Mouse (Mus musculus) frontal cortex, adult (tissue): ENCODE measurements at regions not wholly inside any gene's neighbourhood (a gene's known extent, or its start where the extent isn't known, plus 50 kb on each side); places are given as distances from the start of the nearest gene placed in this dataset.
A peak's percentile ranks its signal among the peaks of the same experiment; 100 is the strongest.

Source experiments
- ATAC-seq: cut with Nextera tagmentation; 2 replicates; pipeline ENCODE4 v1.9.2; 2017; ENCODE audit warnings: mild to moderate bottlenecking, moderate library complexity, mixed read lengths; ENCODE audit not compliant: low TSS enrichment

DNA sequence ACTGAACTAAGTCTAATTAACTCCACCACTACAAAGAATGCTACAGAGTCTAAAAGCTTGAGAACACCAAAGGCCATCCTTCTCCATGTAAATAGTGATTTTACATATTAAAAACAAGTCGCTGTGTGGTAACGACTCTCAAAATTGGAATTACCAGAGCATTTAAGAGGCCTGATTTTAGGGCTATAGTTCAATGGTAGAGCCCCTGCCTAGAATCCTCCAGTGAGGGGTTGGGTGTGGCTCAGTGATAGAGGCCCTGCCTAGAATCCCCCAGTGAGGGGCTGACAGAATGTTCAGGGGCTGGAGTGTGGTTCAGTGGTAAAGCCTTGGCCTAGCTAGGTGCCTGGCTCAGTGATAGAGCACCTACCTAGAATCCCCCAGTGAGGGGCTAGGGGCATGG is 413.3 kb upstream of the Castor2 start:
- ATAC-seq = no peak

DNA sequence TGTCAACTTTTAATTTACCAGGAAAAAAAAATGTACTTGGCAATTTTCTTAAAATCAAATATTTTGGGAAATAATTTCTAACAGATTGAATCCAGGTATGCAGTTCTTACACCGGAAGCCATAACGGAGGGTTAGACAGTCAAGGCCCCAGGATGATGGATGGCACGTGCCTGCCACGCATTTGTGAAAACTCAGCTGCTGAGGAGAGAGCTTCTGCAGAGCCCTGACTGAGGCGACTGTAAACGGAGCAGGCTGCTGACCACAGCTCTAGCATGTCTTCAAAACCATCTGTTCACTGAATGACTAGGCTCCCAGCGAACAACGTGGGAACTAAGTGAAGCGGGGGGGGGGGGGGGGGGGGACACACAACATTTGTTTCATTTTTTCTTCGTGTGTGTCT is 416.5 kb upstream of the Castor2 start:
- no peak for ATAC-seq

DNA sequence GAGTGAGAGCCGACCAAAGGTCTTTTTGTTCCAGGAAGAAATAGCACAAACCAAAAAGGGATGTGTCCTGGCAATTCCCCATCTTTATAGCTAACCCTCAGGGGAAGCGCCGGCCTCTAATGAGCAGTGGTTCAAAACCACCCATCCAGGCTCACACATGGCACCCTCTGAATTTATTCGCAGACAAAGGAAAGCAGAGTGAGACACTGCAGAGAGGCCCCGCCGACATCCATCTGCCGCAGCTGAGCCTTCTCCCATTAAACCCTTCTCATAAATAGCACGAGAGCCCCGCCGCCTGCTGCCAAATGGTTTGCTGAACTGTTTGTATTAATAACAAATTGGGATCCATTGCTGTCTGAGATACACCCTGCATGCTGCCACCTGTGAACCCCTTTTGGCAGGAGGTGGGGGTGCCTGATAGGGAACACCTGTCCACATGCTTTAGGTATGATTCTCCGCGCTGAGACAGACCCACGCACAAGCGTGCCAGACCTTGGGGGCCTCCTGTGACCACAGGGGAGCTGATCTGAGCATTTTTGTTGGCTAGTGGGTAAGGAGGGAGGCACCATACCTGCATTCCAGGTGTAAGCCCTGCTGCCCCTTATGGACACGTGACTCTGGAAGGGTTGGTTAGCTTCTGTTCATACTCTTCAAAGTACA is 422.6 kb upstream of the Castor2 start:
- ATAC-seq = no peak

DNA sequence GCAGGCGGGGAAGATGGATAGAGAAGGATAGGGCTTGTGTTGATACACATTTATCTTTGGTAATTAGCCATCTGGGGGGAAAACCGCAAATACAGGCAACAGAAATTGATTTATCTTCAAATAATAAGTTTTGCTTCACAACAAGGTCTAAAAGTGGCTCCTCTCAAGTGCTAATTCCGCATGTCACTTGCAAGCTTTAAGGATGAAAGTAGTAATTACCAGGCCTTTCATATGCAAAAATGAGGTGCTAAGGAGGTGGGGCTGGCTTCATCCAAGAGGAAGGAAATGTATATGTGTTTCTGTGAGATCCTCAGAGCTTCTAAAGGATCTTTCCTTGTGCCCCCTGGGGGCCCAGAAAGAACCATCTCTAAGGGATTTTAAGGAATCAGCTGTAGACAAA is 423.9 kb upstream of the Castor2 start:
- no peak for ATAC-seq

DNA sequence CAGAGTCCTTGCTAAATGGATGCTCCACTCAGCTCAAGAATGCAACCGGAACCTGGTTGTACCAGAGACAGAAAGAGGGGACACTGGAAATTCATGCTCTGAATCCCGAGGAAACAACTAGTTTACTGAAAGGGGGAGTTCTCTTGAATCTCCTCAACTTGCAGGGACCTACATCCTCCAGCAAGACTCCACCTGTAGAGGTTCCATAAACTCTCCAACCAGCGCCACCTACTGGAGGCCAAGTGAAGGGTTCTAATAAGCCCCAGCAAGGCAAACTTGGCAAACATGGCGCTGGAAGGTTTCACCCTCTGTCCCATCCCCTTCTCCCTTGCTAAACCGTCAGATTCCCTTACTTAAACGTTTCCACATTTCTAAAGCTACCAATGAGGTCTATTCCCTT is 433.0 kb upstream of the Castor2 start:
- no peak for ATAC-seq

DNA sequence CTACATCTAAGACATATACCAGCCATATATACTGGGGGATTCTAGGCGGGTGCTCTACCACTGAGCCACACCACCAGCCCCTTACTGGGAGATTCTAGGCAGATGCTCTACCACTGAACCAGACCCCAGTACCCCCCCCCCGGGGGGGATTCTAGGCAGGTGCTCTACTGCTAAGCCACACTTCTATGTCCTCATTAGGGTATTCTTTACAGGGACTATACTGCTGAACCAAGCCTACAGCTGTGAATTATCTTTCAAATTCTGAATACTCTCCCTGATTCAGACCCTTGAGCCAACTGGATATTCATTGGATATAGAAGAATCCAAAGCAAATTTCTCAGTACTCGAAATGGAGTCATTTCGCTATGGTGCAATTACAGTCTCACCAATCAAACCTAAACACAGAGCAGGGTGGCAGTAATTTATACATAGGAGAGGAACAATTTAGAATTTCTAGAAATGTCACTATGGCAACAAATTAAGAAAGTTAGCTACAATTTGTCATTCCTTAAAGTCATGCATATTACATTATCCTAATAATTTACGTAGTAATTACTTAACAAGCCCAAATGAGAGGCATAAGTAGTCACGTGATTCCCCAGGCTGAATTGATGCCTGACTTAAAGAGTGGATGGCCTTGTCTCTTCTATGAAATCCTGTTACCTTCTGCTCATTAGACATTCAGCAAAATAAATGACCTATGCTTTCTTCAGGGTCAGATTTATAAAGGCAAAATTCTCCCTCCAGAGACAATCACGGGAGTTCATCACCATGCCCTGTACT is 436.8 kb upstream of the Castor2 start:
- ATAC-seq = no peak

DNA sequence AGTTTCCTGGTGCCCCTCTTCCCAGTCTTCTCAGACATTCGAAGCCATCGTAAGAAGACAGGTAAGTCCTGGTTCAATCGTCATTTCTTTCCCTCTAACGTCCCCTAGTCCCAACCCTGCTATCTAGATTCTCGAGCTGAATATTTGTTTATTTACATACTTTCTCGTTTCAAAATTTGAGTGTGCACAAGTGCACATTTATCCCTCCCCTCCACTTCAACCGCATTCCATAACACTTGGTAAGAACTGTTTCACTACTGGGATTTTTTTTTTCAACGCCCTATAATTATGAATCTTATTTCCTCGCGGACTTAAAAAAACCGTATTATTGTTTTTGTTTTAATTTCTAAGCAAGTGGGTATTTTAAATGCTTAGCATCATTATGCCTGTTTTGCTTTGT is 439.2 kb upstream of the Castor2 start:
- ATAC-seq = no peak

DNA sequence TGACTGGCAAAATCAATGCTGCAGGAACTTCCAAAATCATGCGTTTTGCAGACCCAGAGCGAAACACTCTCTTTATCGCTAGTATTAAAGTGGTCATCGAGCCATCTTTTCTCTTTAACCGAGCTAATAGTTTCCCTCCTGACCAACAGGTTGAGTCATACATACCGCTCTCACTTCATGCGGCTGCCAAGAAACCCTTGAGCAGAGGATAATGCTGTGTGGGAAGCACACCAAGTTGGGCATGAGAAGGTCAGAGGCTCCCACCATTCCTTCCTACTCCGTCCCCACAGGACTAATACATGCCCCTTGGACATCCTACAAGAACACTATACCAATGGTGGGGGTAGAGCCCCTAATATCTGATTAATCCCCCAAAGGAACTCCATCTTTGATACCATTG is 442.7 kb upstream of the Castor2 start:
- ATAC-seq = no peak

DNA sequence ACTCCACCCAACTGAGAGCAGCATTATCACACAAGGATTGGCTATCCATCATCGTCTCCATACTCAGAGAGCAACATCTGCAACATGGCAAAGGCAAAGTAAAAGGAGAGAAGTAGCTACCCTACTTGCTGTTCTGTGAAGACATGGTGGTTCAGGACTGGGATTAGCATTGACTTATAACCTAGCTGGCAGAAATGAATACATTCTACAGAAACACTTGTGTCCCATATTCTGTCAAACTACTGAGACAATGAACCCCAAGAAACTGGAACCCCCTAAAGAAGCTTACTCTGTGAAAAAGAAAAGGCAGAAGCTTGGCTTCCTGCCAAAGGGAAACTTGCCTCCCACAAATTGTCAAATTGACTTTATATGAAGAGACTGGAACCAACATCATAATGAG is 446.1 kb upstream of the Castor2 start:
- no peak for ATAC-seq

DNA sequence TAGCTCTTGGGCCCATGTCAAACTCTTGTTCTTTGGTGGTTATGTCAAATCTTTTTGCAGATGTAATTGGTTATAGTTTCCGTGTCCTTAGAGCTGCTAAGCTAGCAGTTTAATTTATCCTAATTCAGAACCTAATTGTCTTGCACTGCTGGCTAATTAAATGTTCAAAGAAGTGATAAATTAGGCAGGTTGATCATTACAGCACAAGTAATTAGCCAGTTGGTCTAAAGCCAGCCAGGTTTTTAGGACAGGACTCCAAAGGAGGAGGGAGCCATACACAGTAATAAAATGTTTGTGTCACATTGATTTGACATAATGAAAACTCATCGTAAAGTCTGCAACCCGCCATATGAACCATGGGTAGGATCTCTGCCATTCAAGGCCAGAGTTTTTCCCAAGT is 449.3 kb upstream of the Castor2 start:
- ATAC-seq = no peak

DNA sequence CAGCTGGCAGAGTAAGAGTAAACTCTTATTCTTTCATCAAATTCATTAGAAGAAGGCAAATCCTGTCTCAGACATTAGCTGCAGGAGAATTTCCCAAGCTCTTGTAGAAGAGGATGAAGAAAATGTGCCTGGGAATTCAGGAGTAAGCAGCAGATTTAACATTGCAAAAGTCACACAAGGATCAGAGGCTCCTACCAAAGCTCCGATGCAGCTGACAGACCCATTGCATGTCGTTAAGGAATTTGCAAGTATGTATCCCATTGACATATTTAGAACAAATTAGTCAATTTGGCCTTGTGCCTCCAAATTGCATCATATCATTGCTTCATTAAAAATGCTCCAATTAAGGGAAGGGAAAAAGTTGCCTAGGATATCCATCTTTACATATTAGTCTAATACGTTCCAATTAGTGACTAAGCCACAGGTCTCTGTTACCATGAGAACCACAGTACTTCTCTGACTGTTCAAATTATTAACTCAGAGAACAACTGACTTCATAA is 453.8 kb upstream of the Castor2 start:
- ATAC-seq = no peak

DNA sequence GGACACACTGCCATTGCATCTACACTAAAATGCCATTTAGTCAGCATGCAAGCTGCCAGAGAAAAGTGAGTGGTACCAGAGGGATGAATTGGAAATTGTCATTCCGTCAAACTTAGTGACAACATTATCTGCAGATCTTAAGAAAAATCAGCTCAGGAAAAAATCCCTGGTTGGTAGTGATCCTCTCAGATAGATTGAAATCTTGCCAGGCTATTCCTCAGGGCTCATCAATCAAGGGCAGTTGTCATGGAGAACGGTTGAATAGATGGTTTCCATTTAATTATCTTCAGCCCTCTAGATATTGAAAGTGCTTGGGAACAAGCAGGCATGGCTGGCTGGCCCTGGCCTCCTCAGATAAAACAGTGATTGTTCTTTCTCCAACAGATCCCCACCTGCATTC is 456.2 kb upstream of the Castor2 start:
- no peak for ATAC-seq

DNA sequence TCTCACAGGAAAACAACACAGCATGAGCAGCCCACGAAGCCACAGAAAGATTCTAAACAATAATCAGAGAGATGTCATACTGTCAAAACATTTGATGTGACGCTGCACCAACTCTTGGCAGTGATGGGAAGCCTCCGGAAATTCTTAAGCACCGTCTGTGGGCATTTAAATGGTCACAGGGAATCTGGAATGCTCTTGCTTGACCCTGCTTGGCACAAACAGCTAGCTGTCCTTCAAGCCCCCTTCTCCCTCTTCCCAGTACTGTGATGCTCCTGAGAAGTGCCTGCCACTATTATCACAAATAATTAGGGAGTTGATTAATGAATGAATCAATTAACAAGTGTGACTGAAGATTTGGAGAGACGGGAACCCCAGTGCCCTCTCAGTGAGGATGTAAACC is 465.0 kb upstream of the Castor2 start:
- ATAC-seq = no peak

DNA sequence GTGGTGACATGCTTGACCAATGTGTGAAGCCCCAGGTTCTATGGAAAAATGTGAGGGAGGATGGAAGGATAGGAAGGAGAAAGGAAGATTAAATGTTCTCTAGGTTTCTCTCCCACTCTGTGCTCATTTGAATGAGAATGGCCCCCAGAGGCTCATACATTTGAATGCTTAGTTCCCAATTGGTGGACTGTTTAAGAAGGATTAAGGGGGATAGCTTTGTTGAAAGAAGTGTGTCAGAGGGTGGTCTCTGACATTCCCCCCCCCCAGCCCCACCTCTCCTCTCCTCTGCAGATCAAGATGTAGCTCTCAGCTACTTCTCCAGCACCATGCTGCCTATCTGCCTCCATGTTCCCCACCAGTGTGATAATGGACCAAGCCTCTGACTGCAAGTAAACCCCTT is 467.7 kb upstream of the Castor2 start:
- ATAC-seq = no peak

DNA sequence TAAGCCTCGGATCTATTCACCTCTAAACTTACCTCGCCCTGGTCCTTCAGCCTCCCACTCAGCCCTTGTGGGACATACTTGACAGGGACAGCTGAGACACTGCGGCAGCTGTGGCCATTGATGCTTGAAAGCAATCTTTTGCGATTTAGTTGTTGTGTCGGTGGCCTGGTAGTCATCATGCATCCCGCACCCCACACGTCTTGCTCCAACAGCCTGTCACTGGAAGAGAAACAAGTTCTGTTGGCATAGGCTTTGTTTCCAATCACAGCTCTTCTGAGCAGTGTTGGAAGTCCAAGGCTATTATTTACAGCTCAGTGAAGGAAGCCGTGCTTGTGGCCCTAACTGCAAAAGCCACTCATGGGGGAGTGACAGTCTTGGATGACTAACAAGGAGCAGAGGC is 480.2 kb upstream of the Castor2 start:
- ATAC-seq = no peak

DNA sequence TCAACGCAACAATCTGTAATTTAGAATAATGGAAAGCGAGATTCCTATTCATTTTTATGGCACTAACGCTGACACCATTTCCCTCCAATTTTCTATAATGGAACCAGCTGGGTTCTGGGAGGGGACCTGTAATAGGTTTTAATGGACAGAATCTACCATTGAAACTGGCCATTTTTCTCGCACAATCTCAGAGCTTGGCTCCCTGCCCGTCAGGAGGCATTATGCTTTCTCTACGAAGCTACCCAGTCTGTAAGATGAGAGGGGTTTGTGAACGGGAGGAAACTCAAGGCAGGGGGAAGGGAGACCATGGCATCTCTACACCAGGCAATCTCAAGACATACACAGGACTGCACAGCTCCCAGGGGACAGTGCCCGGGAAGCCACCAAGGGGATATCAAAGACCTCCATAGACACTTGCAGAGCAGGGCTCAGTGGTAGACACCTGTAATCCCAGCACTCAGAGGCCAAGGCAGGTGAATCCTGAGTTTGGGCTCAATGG is 498.2 kb upstream of the Castor2 start:
- ATAC-seq = no peak

DNA sequence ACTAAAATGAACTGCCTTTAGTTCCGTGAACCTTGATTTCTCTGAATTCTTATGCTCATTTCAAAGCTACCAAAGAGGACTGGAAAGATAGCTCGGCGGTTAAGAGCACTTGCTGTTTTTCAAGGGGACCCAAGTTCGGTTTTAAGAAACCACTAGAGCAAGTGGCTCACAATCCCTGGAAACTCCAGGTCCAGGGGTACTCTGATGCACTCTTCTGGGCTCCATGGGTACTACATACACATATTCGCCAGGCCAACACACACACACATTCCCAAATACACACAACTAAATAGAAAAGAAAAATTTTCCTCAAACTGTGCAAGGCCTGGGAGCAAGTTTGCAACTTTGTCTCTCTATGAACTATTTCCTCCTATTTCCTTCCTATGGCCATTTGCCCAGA is 498.9 kb upstream of the Castor2 start:
- no peak for ATAC-seq

DNA sequence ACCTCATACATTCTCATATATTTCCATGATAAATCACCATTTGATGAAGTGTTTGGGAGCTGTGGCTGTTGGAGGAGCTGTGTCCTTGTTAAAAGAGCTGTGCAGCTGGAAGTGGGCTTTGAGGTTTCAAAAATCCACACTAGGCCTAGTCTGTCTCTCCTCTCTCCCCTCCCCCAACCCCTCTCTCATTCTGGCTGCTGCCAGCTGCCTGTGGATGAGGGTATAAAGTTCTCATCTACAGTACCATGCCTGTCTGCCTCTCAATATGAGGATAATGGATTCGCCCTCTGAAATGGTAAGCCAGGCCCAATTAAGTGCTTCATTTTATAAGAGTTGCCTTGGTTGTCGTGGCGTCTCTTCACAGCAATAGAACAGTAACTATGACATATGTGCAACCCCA is 501.4 kb upstream of the Castor2 start:
- ATAC-seq = no peak

DNA sequence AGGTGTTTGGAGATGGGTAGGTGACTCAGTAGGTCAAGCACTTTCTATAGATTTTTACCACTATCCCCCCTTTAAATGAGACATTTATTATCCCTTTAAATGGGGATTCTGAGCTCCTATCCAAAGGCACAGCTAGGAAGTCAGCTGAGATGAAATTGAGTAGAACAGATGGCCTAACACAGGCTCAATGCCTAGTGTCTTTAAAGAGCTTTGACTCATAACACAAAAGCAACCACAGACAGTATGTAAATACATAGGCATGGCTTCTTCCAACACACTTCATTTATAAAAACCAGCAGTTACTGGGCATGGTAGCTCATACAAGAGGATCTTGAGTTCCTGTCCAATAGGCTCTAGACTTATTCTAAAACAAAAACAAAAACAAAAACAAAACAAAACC is 513.0 kb upstream of the Castor2 start:
- ATAC-seq = peak; percentile 79

DNA sequence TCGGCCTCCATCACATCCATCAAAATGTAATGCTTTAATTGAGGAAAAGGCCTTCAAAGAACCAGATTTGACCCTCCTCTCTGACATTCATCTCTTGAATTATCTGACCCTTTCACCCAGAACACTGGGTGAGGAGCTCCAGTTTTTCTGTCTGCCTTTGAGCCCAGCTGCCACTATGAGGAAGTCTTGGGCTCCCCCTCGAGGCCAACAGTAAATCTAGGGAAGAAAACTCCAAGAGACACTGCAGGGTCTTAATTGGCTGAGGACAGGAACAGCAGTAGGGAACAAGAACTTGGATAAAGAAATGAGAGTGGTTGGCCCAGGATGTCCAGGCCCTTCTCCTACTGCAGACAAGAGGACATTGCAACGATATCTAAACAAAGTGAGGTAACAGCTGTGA is 514.3 kb upstream of the Castor2 start:
- ATAC-seq = peak; percentile 85

DNA sequence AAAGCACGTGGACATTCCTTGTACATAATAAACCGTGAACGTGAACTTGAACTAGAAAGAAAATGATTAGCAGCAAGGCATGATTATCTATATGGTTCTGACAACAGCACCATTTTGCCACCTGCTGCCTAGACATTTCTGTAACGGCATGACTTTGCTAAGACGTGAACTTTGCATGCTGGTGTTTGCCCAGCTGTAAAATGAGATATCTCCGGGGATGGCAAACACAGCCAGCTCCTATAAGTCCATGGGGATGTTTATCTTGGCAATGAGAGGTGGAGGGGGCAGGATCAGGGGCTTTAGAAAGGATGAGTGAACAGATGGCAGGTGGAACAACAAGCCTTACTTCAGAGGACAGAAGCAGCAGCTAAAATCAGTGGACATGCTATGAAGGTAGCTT is 522.9 kb upstream of the Castor2 start:
- ATAC-seq = no peak

DNA sequence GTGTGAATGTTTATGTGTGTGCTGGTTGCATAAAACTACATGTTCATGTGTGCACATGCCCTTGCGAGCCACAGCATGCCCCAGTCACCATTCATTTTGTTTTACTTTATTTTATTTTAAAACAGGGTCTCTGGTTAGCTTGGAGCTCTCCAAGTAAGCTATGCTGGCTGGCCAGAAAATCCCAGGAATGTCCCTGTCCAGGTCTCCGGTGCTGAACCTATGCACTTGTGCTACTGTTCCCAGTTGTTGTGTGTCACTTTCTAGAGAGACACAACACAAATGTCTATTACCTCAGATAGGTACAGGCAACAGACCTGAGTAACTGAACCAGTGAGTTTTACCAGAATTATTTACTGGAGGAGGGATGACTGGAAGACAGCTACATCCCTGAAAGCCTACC is 530.4 kb upstream of the Castor2 start:
- ATAC-seq = no peak

DNA sequence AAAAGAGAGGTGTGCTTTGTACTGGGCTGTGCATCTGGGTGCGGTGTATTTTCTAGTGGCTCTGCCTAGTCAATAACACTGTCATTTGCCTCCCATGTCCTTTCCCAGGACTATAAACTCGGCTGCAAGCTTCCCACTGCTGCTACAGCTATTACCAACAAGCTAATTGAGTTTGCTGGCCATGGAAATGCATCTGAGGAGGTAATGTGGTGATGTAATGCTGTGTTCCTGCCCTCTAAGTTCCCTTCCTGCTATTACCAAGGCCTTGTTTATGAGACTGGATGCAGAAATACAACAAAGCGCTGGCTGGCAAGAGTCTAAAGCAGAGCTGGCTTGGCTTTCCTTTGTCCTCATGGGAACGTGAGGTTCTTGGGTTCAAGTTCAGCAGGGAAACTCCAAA is 533.0 kb upstream of the Castor2 start:
- ATAC-seq = no peak
